Mouse (Mus musculus) liver, embryonic 15.5 days (tissue): Measurements from ENCODE around the gene Slc37a1. TPM values are rescaled to one million over a fixed set of nuclear protein-coding genes. Genes with fewer than 3 reads are reported as not detected.

Experiments
- ATAC-seq: fragments of 200-750 bp; cut with Nextera tagmentation; 2 replicates; pipeline ENCODE4 v1.8.0; 2017; ENCODE audit warnings: moderate number of reproducible peaks, mild to moderate bottlenecking, moderate library complexity; ENCODE audit not compliant: insufficient read depth
- H3K27ac ChIP-seq: fragments of 300-500 bp; sonication (generic); replicated peaks from 2 replicates; pipeline ENCODE4 v1.5.1; 2015; ENCODE audit warnings: mild to moderate bottlenecking, inconsistent platforms
- H3K27me3 ChIP-seq: fragments of 300-500 bp; sonication (generic); 2 replicates; pipeline ENCODE4 v1.6.1; 2015; ENCODE audit warnings: mild to moderate bottlenecking, inconsistent platforms
- H3K36me3 ChIP-seq: fragments of 300-500 bp; sonication (generic); replicated peaks from 2 replicates; pipeline ENCODE4 v1.6.1; 2015; ENCODE audit warnings: moderate library complexity, mild to moderate bottlenecking, inconsistent platforms
- H3K4me1 ChIP-seq: fragments of 300-500 bp; sonication (generic); replicated peaks from 2 replicates; pipeline ENCODE4 v1.6.1; 2015; ENCODE audit warnings: inconsistent platforms
- H3K4me2 ChIP-seq: fragments of 300-500 bp; sonication (generic); 2 replicates; pipeline ENCODE4 v1.6.1; 2015; ENCODE audit warnings: moderate library complexity, mild to moderate bottlenecking, inconsistent platforms
- H3K4me3 ChIP-seq: fragments of 300-500 bp; sonication (generic); replicated peaks from 2 replicates; pipeline ENCODE4 v1.5.1; 2015; ENCODE audit warnings: mild to moderate bottlenecking, inconsistent platforms
- H3K9ac ChIP-seq: fragments of 300-500 bp; sonication (generic); 2 replicates; pipeline ENCODE4 v1.6.1; 2015; ENCODE audit warnings: moderate library complexity, mild to moderate bottlenecking, inconsistent platforms
- H3K9me3 ChIP-seq: fragments of 300-500 bp; sonication (generic); replicated peaks from 2 replicates; pipeline ENCODE4 v1.6.1; 2016; ENCODE audit warnings: inconsistent platforms
- WGBS: fragments of 180-500 bp; shearing (Covaris S2); methylation state at CpG from one replicate; pipeline ENCODE4 v1.1.7; 2015; ENCODE audit warnings: mixed read lengths; ENCODE audit not compliant: insufficient replicate concordance; 5-methylcytosine and 5-hydroxymethylcytosine counted together
- polyA plus RNA-seq: library from polyadenylated mRNA; unstranded; fragments of >200 nt; fragmentation: Nextera tagmentation; extraction: Ambion mirVana; gene quantifications from 2 replicates; pipeline ENCODE4 v1.2.1, GENCODE M21; 2015

Gene Slc37a1
- polyA plus RNA-seq, 1 experiment from 2014 or later = 2.9 TPM

DNA sequence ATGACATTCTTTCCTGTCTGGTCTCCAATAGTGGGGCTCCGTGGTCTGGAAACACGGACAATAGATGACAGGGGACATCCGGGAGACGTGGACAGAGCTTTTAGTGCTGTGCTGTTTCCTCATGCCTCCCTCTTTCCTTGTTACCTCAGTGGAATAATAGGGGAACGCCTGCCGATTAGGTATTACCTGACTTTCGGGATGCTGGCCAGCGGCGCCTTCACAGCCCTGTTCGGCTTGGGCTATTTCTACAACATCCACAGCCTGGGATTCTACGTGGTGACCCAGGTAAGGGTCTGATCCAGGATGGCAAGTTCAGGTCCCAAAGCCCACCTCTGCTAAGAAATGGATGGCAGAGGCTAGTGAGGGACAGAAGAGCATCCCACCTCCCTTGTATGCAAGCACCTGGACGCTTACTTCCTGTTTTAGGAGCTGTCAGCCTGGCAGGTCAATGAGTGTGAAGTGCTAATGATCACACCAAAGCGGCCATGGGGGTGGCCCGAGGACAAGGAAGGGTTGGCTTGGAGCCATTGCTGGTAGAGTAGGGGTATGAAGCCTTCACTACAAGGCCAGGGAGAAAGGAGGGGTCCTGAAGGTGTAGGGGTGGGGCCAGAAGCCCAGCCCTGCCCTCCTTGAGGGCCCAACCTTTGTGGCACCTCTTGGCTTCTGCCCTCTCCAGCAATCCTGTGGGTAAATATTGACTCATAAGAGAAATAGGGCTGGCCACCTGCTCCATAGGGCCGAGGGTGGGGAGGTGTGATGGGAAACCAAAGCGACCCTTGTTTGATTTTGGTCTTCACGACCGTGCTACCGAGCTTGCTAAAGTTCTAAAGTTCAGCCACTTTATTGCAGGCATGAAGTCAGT is 32.5 kb downstream of the Slc37a1 start:
- Histone ChIP-seq H3K9me3 (no peaks in the 10 kb centered on the region), H3K4me2 (no peak overlapping the region), H3K9ac (no peak overlapping the region), H3K27me3 (no peaks in the 10 kb centered on the region), H3K4me1 (no peaks in the 10 kb centered on the region; the same call in 1 of the 2 replicates), H3K4me3 (no peak overlapping the region), H3K36me3 (no peaks in the 10 kb centered on the region), H3K27ac (no peak overlapping the region)
- ATAC-seq = no peak
- WGBS = 71% methylated on average over 19 of the region's 19 CpGs

DNA sequence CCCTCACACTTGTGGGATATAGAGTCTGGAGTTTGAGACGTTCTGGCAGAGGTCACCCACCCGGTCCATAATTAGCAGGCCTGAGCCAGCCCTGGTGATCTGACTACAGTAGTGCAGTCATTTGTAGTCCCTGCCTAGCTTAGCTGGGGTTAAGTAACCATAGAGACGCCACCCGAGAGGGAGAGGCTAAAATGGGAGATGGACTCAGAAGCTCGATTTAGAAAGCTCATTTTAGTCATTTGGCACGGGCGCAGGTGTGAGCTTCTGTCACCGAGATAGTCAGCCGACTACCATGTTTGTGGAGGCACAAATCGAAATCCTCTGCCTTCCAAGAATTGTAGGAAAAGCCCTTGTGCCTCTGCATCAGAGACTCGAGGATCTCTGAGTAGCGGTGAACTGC is 34.8 kb downstream of the Slc37a1 start:
- no peak for ATAC-seq
- Histone ChIP-seq H3K4me2 (no peak overlapping the region), H3K4me3 (no peak overlapping the region), H3K4me1 (peaks cover 5% of the 10 kb centered on the region; the same call in 1 of the 2 replicates), H3K27me3 (no peaks in the 10 kb centered on the region), H3K9ac (no peak overlapping the region), H3K27ac (no peak overlapping the region), H3K9me3 (no peaks in the 10 kb centered on the region), H3K36me3 (no peaks in the 10 kb centered on the region)
- WGBS = 74% methylated on average over 12 of the region's 12 CpGs

DNA sequence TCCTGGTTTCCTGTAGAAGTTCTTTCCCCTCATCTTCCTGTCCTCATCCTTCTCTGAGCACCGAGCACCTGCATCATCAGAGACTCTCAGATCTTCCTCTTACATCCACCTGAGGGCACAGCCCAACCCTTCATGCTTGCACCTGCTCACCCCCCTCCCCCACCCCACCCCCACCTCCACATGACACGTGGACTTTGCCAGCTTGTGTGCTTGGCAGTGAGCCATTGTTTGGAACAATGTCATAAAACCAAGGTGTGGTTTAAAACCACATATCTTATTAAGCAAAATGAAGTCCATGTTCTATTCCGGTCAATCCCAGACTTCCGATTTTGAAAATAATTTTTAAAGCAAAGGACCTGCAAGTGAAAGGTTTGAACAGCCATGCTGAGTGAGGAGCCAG is 35.9 kb downstream of the Slc37a1 start:
- ATAC-seq = no peak
- H3K27me3 ChIP-seq = no peaks in the 10 kb centered on the region
- no peaks in the 10 kb centered on the region for H3K9me3 ChIP-seq
- H3K4me3 ChIP-seq = no peak overlapping the region
- no peak overlapping the region for H3K9ac ChIP-seq
- no peaks in the 10 kb centered on the region for H3K36me3 ChIP-seq
- WGBS = 69% methylated on average over 4 of the region's 4 CpGs
- H3K4me1 ChIP-seq = peaks cover 5% of the 10 kb centered on the region; the same call in 1 of the 2 replicates
- H3K27ac ChIP-seq = no peak overlapping the region
- H3K4me2 ChIP-seq = no peak overlapping the region

DNA sequence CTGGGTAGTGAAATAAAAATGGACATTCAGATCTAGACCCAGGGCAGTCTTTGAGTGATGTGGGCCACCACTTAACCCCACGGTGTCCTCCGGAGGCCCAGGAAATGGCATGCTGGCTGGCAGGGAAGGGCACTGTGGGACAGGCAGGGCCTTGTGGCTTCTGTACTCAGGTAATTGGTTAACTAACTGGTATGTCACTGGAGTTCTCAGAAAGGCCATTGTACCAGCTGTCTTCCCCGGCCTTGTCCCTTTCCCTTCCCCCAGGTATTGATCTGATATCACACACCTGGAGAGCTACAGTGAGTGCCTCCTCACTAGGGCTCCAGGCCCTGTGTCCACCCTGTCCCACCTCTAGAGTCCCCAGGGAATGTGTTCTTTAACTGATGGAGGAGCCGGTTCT is 36.8 kb downstream of the Slc37a1 start:
- no peak for ATAC-seq
- H3K9ac ChIP-seq = no peak overlapping the region

DNA sequence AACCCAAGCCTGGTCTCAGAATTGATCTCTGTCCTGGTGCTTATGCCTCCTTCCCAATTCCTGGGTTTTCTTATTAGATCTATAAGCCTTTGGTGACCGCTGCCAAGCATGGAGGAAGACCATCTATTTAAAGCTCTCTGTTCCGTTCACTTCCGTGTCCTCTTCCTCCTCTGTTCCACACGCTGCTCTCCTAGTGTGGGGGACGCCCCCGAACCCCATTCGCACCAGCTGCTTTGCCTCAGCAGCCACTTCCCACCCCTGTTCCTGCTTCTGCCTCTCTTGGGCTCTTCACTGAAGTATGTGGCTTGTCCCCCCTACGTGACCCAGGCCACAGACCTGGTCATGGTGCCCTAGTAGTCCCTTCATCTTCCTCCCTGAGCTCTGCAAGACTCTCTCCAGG is 37.6 kb downstream of the Slc37a1 start:
- Histone ChIP-seq H3K4me1 (peaks cover 5% of the 10 kb centered on the region; the same call in 1 of the 2 replicates), H3K27ac (no peak overlapping the region), H3K4me3 (no peak overlapping the region), H3K27me3 (no peaks in the 10 kb centered on the region), H3K4me2 (no peak overlapping the region), H3K36me3 (no peaks in the 10 kb centered on the region), H3K9me3 (no peaks in the 10 kb centered on the region), H3K9ac (no peak overlapping the region)
- 77% methylated on average over 8 of the region's 8 CpGs for whole genome bisulfite sequencing
- ATAC-seq = no peak

More for the DNA sequence above, 36.8 kb downstream of the Slc37a1 start:
- Histone ChIP-seq H3K4me3 (no peak overlapping the region), H3K27ac (no peak overlapping the region), H3K36me3 (no peaks in the 10 kb centered on the region), H3K9me3 (no peaks in the 10 kb centered on the region), H3K4me1 (peaks cover 5% of the 10 kb centered on the region; the same call in 1 of the 2 replicates), H3K27me3 (no peaks in the 10 kb centered on the region), H3K4me2 (no peak overlapping the region)
- 65% methylated on average over 4 of the region's 4 CpGs for WGBS

DNA sequence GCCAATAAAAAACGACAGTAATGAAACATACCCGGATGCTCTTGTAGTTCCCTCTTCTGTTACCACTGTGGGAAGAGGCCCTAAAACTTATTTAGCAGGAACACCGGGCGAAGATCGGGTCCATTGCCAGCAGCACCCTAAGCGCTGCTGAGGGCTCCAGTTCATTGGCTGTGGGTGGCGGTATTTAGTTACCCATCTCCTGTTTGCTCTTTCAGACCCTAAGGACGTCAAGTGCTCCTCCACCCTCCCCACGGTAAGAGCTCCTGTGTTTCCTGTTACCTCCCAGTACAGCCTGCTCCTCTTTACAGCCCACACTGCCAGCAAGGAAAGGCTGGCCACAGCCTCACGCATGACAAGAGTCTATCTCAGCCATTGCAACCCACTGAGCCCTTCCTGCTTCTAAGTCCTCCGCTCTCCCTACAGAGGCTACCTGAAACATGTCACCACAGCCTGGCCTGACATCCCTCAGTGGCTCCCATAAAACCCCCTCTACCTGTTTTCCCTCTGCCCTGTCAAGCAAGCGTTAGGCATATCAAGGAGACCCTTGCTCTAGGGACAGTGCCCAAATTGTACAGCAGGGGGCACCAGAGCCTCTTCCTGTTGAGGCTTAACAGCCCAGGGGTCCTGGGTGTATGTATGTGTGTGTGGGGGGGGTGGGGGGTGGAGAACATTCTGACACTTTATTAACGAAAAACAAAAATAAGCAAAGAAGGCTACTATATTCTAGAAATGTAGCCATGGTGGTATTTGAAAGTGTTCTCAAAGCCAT is 39.0 kb downstream of the Slc37a1 start:
- Histone ChIP-seq H3K9ac (no peak overlapping the region), H3K27ac (no peak overlapping the region), H3K4me1 (peaks cover 5% of the 10 kb centered on the region; the same call in 1 of the 2 replicates), H3K36me3 (no peaks in the 10 kb centered on the region), H3K27me3 (no peaks in the 10 kb centered on the region), H3K9me3 (no peaks in the 10 kb centered on the region), H3K4me2 (no peak overlapping the region), H3K4me3 (no peak overlapping the region)
- ATAC-seq = no peak
- 49% methylated on average over 13 of the region's 13 CpGs for WGBS

DNA sequence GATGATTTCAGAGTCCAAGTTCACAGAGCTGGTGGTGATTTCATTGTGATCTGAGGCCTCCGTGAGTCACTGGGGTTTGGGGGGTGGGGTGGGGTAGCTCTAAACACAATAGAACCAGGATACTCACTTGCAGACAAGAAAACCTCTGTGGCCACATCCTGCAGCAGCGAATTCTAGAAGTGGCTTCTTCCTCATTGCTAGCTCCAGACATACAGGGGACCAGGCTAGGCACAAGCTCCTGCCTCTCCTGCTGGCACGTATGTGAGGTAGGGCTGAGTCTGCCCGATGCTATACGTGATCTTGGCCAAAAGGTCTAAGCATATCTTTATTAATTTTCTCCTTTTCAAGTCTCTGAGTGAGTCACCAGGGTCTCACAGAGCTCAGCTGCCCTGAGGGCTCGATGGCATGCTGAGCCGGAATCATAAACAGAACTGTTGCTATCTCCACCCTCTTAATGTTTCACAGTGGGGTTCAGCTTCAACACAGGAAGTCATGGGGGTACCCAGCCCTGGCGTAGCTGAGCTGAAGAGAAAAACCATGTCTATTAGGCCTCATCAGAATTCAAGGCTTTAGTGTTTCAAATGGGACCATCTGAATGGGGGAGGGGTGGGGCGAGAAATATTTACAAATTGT is 39.7 kb downstream of the Slc37a1 start:
- Histone ChIP-seq H3K4me1 (peaks cover 5% of the 10 kb centered on the region; the same call in 1 of the 2 replicates), H3K4me2 (no peak overlapping the region), H3K9ac (no peak overlapping the region), H3K9me3 (no peaks in the 10 kb centered on the region), H3K27me3 (no peaks in the 10 kb centered on the region), H3K27ac (no peak overlapping the region), H3K36me3 (no peaks in the 10 kb centered on the region), H3K4me3 (no peak overlapping the region)
- 37% methylated on average over 9 of the region's 9 CpGs for WGBS
- no peak for ATAC-seq

DNA sequence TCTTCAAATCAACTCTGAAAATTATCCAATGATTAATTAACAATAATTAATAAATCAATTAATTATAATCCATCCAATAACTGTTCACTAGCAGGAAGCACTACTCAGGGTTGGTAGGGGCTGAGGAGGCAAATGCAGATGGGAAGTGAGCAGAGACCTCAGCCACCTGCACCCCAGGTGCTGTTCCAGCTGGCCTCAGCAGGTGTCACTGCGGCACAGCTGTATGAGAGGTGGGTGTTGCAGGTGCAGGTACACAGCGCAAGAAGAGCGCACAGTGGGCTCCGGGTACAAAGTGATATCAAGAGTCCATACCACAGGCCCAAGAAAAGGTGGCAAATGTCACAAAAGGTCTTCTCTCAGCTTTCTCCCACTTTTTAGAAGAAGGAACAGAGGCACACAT is 41.9 kb downstream of the Slc37a1 start:
- H3K4me2 ChIP-seq = no peak overlapping the region
- no peak overlapping the region for H3K27ac ChIP-seq
- no peaks in the 10 kb centered on the region for H3K36me3 ChIP-seq
- ATAC-seq = no peak
- H3K27me3 ChIP-seq = no peaks in the 10 kb centered on the region
- no peak overlapping the region for H3K4me3 ChIP-seq
- peaks cover 5% of the 10 kb centered on the region; the same call in 1 of the 2 replicates for H3K4me1 ChIP-seq
- H3K9me3 ChIP-seq = no peaks in the 10 kb centered on the region
- no peak overlapping the region for H3K9ac ChIP-seq
- WGBS = 63% methylated on average over 4 of the region's 4 CpGs

DNA sequence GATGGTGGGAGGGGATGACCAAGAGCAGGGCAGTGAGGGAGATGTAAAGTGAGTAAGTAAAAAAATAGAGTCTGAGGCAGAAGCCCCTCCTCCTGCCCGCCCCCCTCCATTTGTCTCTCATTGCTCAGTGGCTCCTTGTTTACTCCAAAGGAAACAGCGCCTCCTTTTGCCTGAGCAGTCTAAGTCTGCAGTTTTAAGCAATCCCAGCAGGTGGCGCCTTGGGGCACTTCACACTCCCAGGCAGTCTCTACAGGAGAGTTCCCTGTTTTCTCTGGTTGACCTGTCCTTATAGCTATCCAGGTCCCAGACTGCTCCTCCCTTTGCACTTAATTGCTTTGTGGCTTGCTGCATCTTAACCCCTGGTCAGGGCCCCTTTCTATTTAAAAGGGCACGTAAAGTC is 44.0 kb downstream of the Slc37a1 start:
- H3K9me3 ChIP-seq = no peaks in the 10 kb centered on the region
- no peak overlapping the region for H3K4me3 ChIP-seq
- H3K36me3 ChIP-seq = no peaks in the 10 kb centered on the region
- H3K4me2 ChIP-seq = no peak overlapping the region
- 0 out of 2 replicates have a peak, but pooled peaks cover 2% of the 10 kb centered on the region for H3K4me1 ChIP-seq
- no peak for ATAC-seq
- WGBS = 53% methylated on average over 4 of the region's 4 CpGs
- no peak overlapping the region for H3K9ac ChIP-seq
- no peaks in the 10 kb centered on the region for H3K27me3 ChIP-seq
- no peak overlapping the region for H3K27ac ChIP-seq

DNA sequence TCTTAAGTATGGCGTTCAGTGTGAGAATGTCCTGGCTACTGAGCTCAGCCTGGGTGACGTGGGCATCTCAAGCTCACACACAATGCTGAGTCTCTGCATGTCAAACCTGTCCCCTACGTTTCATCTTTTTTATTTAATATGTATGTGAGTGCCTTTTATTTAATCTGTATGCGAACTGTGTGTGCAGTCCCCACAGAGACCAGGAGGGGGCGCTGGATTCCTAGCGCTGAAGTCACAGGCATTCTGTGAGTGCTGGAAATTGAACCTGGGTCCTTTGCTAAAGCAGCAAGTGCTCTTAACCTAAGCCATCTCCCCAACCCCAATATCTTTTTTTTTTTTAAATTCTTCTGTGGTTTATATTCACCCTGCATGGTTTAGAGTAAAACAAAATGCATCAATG is 44.7 kb downstream of the Slc37a1 start:
- H3K4me2 ChIP-seq = no peak overlapping the region
- H3K36me3 ChIP-seq = no peaks in the 10 kb centered on the region
- WGBS = 68% methylated on average over 6 of the region's 6 CpGs
- no peaks in the 10 kb centered on the region for H3K4me1 ChIP-seq
- H3K27ac ChIP-seq = no peak overlapping the region
- H3K4me3 ChIP-seq = no peak overlapping the region
- ATAC-seq = no peak
- no peaks in the 10 kb centered on the region for H3K9me3 ChIP-seq
- H3K27me3 ChIP-seq = no peaks in the 10 kb centered on the region
- H3K9ac ChIP-seq = no peak overlapping the region

DNA sequence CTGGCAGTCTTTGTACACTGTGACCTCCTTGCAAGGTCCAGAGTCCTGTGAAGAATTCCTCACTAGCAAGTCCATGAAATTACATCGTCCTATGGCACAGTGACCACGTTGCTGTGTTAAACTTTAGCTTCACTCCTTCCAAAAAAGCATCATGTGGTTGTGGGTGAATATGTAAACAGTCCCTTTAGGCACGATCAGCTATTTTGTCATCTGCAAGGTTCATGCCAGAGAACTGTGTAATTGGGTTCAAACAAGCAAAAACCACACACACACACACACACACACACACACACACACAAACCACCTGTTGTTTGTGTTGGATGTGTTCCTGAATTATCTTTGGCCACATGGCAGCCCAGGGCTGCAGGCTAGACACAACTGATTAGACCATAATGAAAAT is 45.3 kb downstream of the Slc37a1 start:
- no peak overlapping the region for H3K4me3 ChIP-seq
- ATAC-seq = no peak
- no peaks in the 10 kb centered on the region for H3K9me3 ChIP-seq
- no peaks in the 10 kb centered on the region for H3K27me3 ChIP-seq
- no peak overlapping the region for H3K9ac ChIP-seq
- H3K4me1 ChIP-seq = no peaks in the 10 kb centered on the region
- no peaks in the 10 kb centered on the region for H3K36me3 ChIP-seq
- WGBS = 48% methylated on average over 3 of the region's 3 CpGs
- no peak overlapping the region for H3K4me2 ChIP-seq
- no peak overlapping the region for H3K27ac ChIP-seq
